Mouse (Mus musculus) CH12.LX (cell line): ENCODE data around the gene 1700020A23Rik.

Experiments used
- CTCF ChIP-seq, 2 experiments: IDR thresholded peaks in 1 of 2; conservative IDR thresholded peaks in 1 of 2; 2 replicates each; pipeline ENCODE4 v1.5.1; 2011 to 2012; ENCODE audit warnings: low read depth in 2 of 2, low read length in 2 of 2, improper control_type of control experiment in 1 of 2, inconsistent platforms in 1 of 2, mild to moderate bottlenecking in 1 of 2, moderate library complexity in 1 of 2
- E2F4 ChIP-seq: IDR thresholded peaks from 2 replicates; pipeline ENCODE4 v1.6.1; 2011; ENCODE audit warnings: low read depth, low read length, improper control_type of control experiment; ENCODE audit not compliant: insufficient replicate concordance
- HCFC1 ChIP-seq: IDR thresholded peaks from 2 replicates; pipeline ENCODE4 v1.6.1; 2012; ENCODE audit warnings: low read depth, mild to moderate bottlenecking, inconsistent platforms, low read length, improper control_type of control experiment
- IRF4 ChIP-seq: IDR thresholded peaks from 2 replicates; pipeline ENCODE4 v1.6.1; 2014; ENCODE audit warnings: low read depth, mild to moderate bottlenecking, inconsistent platforms, low read length, improper control_type of control experiment
- KAT2A ChIP-seq: IDR thresholded peaks from 2 replicates; pipeline ENCODE4 v1.6.1; 2012; ENCODE audit warnings: low read length, improper control_type of control experiment, inconsistent platforms; ENCODE audit not compliant: insufficient replicate concordance
- USF1 ChIP-seq: IDR thresholded peaks from 2 replicates; pipeline ENCODE4 v1.6.1; 2014; ENCODE audit warnings: low read depth, mild to moderate bottlenecking, inconsistent platforms, low read length, improper control_type of control experiment
- ZNF384 ChIP-seq: IDR thresholded peaks from 2 replicates; pipeline ENCODE4 v1.6.1; 2012; ENCODE audit warnings: low read depth, low read length, improper control_type of control experiment, inconsistent platforms

DNA sequence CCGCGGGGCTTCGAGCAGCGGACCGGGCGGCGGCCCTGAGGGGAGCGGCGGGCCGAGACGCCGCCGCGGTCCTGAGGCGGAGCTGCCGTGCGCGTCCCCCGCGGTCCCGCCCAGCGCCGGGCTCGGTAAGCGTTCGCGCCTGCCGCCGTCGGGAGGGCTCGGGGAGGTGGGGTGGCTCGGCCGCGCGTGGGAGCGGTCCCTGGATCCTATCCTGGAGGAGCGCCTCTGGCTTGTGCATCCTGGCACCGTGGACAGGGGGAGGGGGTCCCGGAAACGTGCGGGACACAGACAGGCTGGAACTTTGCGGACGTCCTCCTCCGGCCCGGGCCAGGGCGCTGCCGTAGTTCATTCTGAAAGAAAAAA is 45.4 kb downstream of the 1700020A23Rik start:
- TF ChIP-seq CTCF (conservative IDR thresholded peaks at IDR 0.05 in 1 of 2, IDR thresholded peaks at IDR 0.05 in 1 of 2; ENCODE audit: low read depth in 2 of 2, low read length in 2 of 2) (no peak), KAT2A (no peak), E2F4 (no peak), IRF4 (no peak), ZNF384 (no peak), USF1 (no peak), HCFC1 (no peak)
